Mouse (Mus musculus): ENCODE results near the gene Inf2. TPM values are rescaled to one million over a fixed set of nuclear protein-coding genes. Genes with fewer than 3 reads are reported as not detected.

The Inf2 gene
- polyA plus RNA-seq, 1 experiment from 2014 or later = 1.9 TPM

DNA sequence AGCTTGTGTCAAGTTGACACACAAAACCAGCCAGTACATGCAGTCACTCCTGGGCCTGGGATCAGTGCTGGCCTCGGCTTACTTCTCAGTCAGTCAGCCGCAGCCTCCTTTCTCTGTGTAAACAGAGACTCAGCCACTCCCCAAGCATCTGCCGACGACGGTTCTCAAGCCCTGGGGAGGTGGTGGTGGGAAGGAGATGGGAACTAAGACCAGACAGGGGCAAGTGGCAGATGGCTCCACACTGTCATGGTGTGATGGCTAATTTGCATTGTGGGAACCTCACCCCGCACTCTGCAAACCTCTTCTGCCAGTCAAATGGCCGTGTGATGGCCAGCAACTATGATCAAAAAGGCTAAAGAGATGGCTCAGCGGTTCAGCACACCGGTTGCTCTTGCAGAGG, 28.1 kb downstream of the Inf2 start:
- TF ChIP-seq EP300 (IDR thresholded peaks at IDR 0.05; ENCODE audit: low read depth) = no peak
- TF ChIP-seq CTCF (IDR thresholded peaks at IDR 0.05; ENCODE audit: low read depth) = no peak
- Histone ChIP-seq H3K4me1 (ENCODE audit: insufficient read depth) (peaks cover 28% of the 10 kb centered on the region), H3K27ac (ENCODE audit: low read depth) (peak overlapping the region; percentile 72), H3K4me2 (ENCODE audit: low read depth, low read length) (peak overlapping the region; percentile 5; the same call in 1 of the 2 replicates), H3K36me3 (replicated peaks; ENCODE audit: insufficient read depth, low read length) (peaks cover 10% of the 10 kb centered on the region; the same call in 1 of the 2 replicates), H3K9me3 (ENCODE audit: low read length) (no peaks in the 10 kb centered on the region), H3K4me3 (ENCODE audit: low read depth, low read length) (no peak overlapping the region), H3K9ac (replicated peaks) (no peak overlapping the region), H3K27me3 (ENCODE audit: insufficient read depth, low read length) (no peaks in the 10 kb centered on the region)
- no peak for ATAC-seq
- DNase-seq = no peak
- WGBS (ENCODE audit: insufficient replicate concordance) = 53% methylated on average over 9 of the region's 9 CpGs

GRCm38 (mm10) chr12:112617184-112617583, 28.6 kb downstream of the Inf2 start:
- Histone ChIP-seq H3K27ac (ENCODE audit: low read depth) (peak overlapping the region; percentile 72), H3K4me2 (ENCODE audit: low read depth, low read length) (peak overlapping the region; percentile 5; the same call in 1 of the 2 replicates), H3K27me3 (ENCODE audit: insufficient read depth, low read length) (no peaks in the 10 kb centered on the region), H3K4me1 (ENCODE audit: insufficient read depth) (peaks cover 32% of the 10 kb centered on the region), H3K9ac (replicated peaks) (no peak overlapping the region), H3K36me3 (replicated peaks; ENCODE audit: insufficient read depth, low read length) (peaks cover 6% of the 10 kb centered on the region; the same call in 1 of the 2 replicates), H3K4me3 (ENCODE audit: low read depth, low read length) (no peak overlapping the region), H3K9me3 (ENCODE audit: low read length) (no peaks in the 10 kb centered on the region)
- TF ChIP-seq CTCF (IDR thresholded peaks at IDR 0.05; ENCODE audit: low read depth) = 0 out of 2 replicates have a peak, but pooled peaks have one; percentile 12
- no peak for TF ChIP-seq EP300 (IDR thresholded peaks at IDR 0.05; ENCODE audit: low read depth)
- ATAC-seq = peak; percentile 7
- WGBS (ENCODE audit: insufficient replicate concordance) = 45% methylated on average over 11 of the region's 11 CpGs
- peak; percentile 62 for DNase-seq

DNA sequence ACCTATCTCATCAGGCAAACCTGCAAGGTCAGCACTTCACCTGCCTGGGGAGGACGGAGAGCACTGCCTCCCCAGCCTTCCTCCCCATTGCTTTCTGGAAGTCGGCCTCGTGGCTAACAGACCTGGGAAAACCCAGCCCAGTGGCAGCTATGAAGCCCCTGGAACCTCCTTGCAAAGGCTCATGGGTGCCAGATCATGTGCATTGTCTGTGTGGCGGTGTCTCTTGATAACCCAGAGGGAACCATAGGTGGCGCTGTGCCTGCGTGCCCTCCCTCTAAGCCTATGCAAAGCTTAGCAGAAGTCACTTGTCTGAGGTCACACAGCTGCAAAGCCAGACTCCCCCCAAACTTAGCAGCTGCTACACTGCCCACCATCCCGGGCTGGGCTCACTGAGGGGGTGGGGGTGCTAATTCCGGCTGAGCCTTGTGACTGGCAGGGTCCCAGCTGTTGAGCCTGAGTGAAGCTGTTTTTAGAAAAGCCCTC, 29.4 kb downstream of the Inf2 start:
- DNase-seq (peak; percentile 81), ATAC-seq (peak; percentile 44)
- 7% methylated on average over 8 of the region's 8 CpGs for WGBS (ENCODE audit: insufficient replicate concordance)
- H3K36me3 ChIP-seq (replicated peaks; ENCODE audit: insufficient read depth, low read length) = no peaks in the 10 kb centered on the region
- H3K9me3 ChIP-seq (ENCODE audit: low read length) = no peaks in the 10 kb centered on the region
- H3K27ac ChIP-seq (ENCODE audit: low read depth) = peak overlapping the region; percentile 93
- no peak overlapping the region for H3K4me3 ChIP-seq (ENCODE audit: low read depth, low read length)
- no peak overlapping the region for H3K9ac ChIP-seq (replicated peaks)
- TF ChIP-seq EP300 (IDR thresholded peaks at IDR 0.05; ENCODE audit: low read depth) (no peak), CTCF (IDR thresholded peaks at IDR 0.05; ENCODE audit: low read depth) (peak; percentile 90)
- H3K4me1 ChIP-seq (ENCODE audit: insufficient read depth) = peaks cover 33% of the 10 kb centered on the region
- no peak overlapping the region for H3K4me2 ChIP-seq (ENCODE audit: low read depth, low read length)
- no peaks in the 10 kb centered on the region for H3K27me3 ChIP-seq (ENCODE audit: insufficient read depth, low read length)

GRCm38 (mm10) chr12:112618981-112619685, 30.5 kb downstream of the Inf2 start:
- Histone ChIP-seq H3K36me3 (replicated peaks; ENCODE audit: insufficient read depth, low read length) (no peaks in the 10 kb centered on the region), H3K4me1 (ENCODE audit: insufficient read depth) (peaks cover 33% of the 10 kb centered on the region), H3K4me3 (ENCODE audit: low read depth, low read length) (peak overlapping the region; percentile 63), H3K27me3 (ENCODE audit: insufficient read depth, low read length) (no peaks in the 10 kb centered on the region), H3K27ac (ENCODE audit: low read depth) (peak overlapping the region; percentile 93), H3K9ac (replicated peaks) (peak overlapping the region; percentile 77), H3K4me2 (ENCODE audit: low read depth, low read length) (peak overlapping the region; percentile 89), H3K9me3 (ENCODE audit: low read length) (no peaks in the 10 kb centered on the region)
- ATAC-seq = peak; percentile 25
- no peak for DNase-seq
- WGBS (ENCODE audit: insufficient replicate concordance) = 9% methylated on average over 13 of the region's 13 CpGs
- TF ChIP-seq EP300 (IDR thresholded peaks at IDR 0.05; ENCODE audit: low read depth) (no peak), CTCF (IDR thresholded peaks at IDR 0.05; ENCODE audit: low read depth) (0 out of 2 replicates have a peak, but pooled peaks have one; percentile 2)

DNA sequence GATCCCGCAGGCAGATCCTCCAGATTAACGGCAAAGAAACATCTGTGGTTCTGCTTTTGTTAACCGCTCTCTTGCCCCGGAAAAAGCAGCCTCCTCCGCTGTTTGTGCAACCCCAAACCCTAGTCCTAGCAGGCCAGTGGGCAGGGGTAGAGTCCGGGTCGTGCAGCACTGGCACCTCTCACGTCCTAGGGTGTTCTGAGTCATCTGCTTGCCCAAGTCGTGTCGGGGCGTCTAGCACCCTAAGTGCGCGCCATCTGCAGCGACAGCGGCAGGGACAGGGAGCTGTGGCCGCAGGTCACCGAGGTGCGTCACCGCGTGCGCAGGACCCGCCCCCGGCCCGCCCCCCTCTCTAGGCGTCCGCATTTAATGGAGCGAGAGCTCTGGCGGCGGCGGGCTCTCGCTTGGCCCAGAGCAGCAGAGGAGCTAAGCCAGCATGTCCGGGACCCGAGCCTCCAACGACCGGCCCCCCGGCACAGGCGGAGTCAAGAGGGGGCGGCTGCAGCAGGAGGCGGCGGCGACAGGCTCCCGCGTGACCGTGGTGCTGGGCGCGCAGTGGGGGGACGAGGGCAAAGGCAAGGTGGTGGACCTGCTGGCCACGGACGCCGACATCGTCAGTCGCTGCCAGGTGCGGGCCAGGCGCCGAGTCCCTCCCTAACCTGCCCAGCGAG, 31.2 kb downstream of the Inf2 start, which contains the start of gene Adssl1:
Adssl1 (plus strand) TSS at position 360 of the 668 bp plus-strand sequence.
- TF ChIP-seq EP300 (IDR thresholded peaks at IDR 0.05; ENCODE audit: low read depth) (0 out of 2 replicates have a peak, but pooled peaks have one; percentile 10), CTCF (IDR thresholded peaks at IDR 0.05; ENCODE audit: low read depth) (no peak)
- ATAC-seq (peak; percentile 70), DNase-seq (peak; percentile 88)
- peak within 1 kb of the TSS; percentile 63 for H3K4me3 ChIP-seq (ENCODE audit: low read depth, low read length)
- peak within 1 kb of the TSS; percentile 93 for H3K27ac ChIP-seq (ENCODE audit: low read depth)
- no peaks in the 10 kb centered on the region for H3K36me3 ChIP-seq (replicated peaks; ENCODE audit: insufficient read depth, low read length)
- H3K4me1 ChIP-seq (ENCODE audit: insufficient read depth) = peaks cover 33% of the 10 kb centered on the region
- no peaks in the 10 kb centered on the region for H3K9me3 ChIP-seq (ENCODE audit: low read length)
- no peaks in the 10 kb centered on the region for H3K27me3 ChIP-seq (ENCODE audit: insufficient read depth, low read length)
- peak within 1 kb of the TSS; percentile 89 for H3K4me2 ChIP-seq (ENCODE audit: low read depth, low read length)
- 1% methylated on average over 45 of the region's 56 CpGs for WGBS (ENCODE audit: insufficient replicate concordance)
- H3K9ac ChIP-seq (replicated peaks) = peak within 1 kb of the TSS; percentile 77
